Mouse (Mus musculus): ENCODE data around the gene Ruvbl2. TPM values are rescaled to one million over a fixed set of nuclear protein-coding genes. Genes with fewer than 3 reads are reported as not detected.

Ruvbl2 gene
- polyA plus RNA-seq (2015; fragmentation: Illumina TruSeq; extraction: RNeasy Lipid Tissue Mini Kit (QIAGEN cat#74804); ENCODE audit: low read depth, low replicate concordance), result 40.3 TPM

DNA sequence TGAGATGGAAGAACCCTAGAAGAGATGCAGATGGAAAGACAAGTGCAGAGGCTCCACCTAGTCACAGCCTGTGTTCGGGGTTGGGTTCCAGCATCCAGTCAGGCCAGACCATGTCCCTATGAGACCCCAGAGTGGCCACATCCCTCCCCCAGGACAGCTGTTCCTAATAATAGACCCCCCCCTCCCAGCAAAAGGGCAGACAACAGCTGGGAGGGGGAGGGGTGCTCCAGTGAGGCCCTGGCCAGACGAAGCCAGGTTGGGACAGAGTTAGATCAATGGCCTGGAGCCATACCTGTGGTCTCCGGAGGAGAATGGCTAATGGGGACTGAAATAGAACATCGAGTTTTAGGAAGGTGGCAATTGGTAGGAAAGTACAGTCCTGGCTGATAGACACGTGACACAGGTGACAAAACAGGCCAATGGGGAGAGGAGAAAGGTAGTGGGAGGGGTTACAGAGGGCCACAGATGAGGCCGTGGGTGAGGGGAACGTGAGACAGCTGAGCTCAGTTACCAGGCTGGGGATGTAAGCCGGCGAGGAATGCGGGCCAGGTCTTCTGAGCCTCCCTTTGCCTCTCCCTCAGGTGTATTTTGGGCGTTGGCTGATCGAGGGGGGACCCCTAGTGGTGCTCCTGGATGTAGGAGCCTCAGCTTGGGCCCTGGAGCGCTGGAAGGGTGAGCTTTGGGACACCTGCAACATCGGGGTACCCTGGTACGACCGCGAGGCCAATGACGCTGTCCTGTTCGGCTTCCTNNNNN lies at the start of gene Ruvbl2:
Gene Ruvbl2, minus strand, starts transcription at position 576 of the 756 bp plus-strand sequence.

DNA sequence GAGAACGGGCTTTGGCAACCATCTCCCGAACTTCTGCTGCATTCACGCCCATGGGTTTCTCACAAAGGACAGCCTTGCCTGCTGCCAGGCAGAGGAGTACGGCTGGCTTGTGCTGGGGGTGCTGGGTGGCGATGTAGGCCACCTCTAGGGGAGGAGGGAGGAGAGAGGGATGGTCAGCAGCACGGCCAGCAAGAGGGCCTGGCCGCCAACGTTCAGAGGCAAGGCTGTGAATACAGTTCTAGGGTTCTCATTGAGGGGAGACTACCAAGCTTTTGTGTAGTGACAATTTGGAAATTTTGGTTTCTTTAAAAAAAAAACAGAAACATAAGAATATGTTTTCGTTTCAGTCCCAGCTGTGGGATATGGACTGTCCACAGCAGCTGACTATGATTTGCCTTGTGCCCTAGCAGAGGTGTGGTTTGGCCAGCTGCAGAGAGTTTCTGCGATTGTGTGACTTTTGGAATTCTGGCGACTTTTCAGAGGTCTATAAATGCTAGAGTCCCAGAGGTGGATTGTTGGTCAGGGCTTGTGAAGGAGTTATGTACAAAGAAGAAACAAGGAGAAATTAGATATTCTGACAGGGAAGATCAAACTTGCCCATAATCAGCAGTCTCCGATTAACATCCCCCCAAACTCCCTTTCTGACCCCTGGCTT lies 49.0 kb upstream of the Ruvbl2 start, which contains the start of gene Gm45808:
Gene Gm45808, minus strand, starts transcription at position 51 of the 655 bp plus-strand sequence.

DNA sequence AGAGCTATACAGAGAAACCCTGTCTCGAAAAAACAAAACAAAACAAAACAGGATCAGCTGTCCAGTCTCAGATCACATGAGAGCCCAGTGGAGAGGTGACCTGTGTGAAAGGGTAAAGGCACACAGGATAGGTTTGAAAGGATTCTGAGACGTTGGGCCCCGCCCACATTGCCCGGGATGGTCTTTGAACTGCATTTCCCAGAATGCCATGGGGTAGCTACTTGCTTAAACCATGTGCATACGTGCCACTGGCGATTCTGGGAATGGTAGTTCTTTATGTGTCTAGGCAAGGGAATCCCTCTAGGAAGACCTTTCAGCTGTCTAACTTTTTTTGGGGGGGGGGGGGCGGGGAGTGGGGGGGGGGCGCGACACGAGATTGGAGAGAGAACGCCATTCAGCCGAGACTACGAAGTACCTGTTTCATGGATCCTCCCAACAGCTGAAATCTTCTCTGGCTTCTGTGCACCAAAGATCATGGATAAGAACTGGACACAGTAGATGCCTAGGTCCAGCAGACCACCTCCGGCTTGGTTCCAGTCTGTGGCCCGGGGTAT lies 43.6 kb upstream of the Ruvbl2 start, which contains the start of gene Tulp2:
Gene Tulp2, plus strand, starts transcription at position 504 of the 554 bp plus-strand sequence.

DNA sequence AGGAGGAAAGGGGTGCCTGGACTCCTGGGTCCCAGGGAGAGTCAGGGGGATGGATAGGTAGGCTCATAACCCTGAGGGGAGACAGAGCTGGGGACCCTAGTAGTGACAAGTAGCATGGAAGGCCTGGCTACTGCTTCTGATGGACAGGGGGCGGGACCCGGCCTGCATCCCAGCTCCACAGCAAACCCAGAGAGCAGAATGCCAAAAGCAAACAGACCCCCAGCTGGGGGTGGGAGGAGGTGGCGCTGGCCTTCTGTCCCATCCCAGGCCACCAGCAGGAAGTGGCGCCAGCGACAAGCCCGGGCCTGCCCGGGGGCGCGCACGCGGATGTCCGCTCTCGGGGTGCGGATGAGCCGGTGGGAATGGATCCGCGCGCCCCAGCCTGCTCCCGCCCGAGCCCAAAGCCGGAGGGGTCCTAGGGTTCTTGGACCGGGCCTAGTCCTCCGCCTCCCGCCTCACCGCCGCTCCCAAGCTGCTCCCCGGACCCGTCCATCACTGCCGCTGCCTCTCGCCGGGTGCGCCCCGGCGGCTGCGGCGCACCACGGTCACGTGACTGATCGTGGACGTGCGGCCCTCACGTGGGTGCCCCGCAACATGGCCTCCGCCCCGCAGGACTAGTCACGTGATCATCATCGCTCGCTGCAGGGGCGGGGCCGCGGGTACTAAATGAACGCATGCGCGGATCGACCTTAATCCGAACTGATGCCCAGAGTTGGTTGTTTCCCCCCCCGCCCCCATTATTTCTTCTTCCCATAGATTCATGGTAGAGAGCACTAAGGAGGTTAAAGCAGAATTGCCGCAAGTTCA lies 28.6 kb upstream of the Ruvbl2 start, which contains the start of gene Bax:
Gene Bax, minus strand, starts transcription at position 616 of the 807 bp plus-strand sequence.

DNA sequence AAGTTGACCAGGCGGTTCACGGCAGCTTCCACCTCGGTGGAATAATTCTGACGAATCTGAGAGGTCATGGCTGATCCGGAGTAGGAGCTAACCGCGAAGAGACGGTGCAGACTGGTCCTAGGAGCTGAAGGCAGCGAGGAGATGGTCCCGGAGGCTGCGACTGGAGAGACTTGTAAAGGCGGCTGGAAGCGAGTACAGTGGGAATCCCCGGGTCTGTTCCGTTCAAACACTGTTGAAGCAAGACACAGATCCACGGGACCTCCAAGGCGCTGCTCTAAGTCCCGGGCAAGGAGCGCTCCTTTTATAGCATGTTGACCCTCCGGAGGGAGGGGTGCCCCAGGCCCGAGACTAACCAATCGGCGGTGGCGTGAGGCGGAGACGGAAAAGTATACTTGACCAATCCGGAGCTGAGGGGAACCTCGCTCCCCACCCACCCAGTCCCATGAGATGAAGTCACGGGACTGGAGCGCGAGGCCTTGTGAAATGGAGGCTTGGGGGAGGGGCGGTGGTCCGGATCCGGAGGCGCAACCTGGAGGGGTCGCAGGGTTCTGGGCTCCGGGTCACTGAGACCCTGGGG lies 21.8 kb upstream of the Ruvbl2 start, which contains the start of gene Ftl1:
Gene Ftl1, minus strand, starts transcription at position 321 of the 577 bp plus-strand sequence.

GRCm38 (mm10) chr7:45434203-45435015 lies 3.5 kb downstream of the Ruvbl2 start, which contains the start of gene Gys1:
Gene Gys1, plus strand, starts transcription at chr7:45434844.

DNA sequence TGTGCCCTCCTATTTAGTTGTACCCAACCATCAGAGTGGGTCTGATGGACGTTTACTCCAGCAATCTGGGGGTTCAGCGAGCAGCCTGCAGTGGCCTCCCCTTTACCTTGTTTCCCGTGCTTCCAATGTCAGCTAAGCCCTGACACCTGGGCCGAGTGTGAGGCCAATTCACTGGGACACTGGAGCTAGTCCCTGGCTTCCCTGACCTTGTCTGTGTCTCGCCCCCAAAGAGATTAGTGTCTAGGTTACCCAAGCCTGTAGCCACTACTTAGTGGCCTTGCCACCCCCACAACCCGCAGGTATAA lies 17.3 kb downstream of the Ruvbl2 start, which contains the start of gene Lhb:
Gene Lhb, plus strand, starts transcription at position 206 of the 305 bp plus-strand sequence.

DNA sequence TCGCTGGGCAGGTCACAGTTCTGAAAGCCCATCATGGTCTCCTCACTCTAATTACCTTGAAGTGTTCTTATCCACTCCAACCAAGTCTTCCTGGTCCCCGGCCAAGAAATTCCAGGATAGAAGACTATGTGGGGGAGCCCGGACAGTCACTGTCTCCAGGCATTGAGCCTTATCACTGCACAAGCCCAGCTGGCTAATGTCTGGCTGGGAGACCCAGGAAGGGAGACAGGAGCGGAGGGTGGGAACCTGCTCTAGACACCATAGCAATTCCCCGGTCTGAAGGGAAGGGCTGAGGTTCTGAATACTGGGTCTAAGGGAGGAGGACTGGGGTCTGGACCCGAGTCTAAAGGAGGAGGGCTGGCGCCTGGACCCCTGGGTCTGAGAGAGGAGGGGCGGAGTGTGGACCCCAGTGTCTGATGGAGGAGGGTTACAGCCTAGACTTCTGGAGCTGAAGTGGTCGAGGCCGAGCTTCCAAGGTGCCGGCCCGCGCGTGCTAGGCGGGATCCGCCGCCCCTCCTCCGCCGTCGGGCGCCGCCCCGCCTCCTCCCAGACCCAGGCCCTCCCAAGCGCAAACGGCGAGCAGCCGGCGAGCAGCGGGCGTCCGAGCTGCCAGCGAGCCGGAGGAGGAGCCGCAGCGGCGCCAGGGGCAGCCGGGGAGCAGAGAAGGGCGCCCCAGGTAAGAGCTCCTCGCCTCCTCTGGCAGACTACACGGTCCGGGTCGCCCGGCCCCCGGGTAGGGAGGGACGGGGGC lies 24.6 kb downstream of the Ruvbl2 start, which contains the start of gene Ntf5:
Gene Ntf5, plus strand, starts transcription at position 583 of the 751 bp plus-strand sequence.

GRCm38 (mm10) chr7:45405091-45406075 lies 32.5 kb downstream of the Ruvbl2 start, which contains the start of gene Kcna7:
Gene Kcna7, plus strand, starts transcription at chr7:45405653.

GRCm38 (mm10) chr7:45395578-45396336 lies 42.1 kb downstream of the Ruvbl2 start, which contains the start of gene Snrnp70:
Gene Snrnp70, minus strand, starts transcription at chr7:45395742.

Other genes with a start within 250 kb of the Ruvbl2 start
- gene Ccdc155, start 233.2 kb downstream of the Ruvbl2 start, polyA plus RNA-seq (2015; fragmentation: Illumina TruSeq; extraction: RNeasy Lipid Tissue Mini Kit (QIAGEN cat#74804); ENCODE audit: low read depth, low replicate concordance), result 2.2 TPM
- 39.0 TPM for gene Dkkl1, start 225.9 kb downstream of the Ruvbl2 start, polyA plus RNA-seq (2015; fragmentation: Illumina TruSeq; extraction: RNeasy Lipid Tissue Mini Kit (QIAGEN cat#74804); ENCODE audit: low read depth, low replicate concordance)
- gene Tead2, start 222.3 kb downstream of the Ruvbl2 start, polyA plus RNA-seq (2015; fragmentation: Illumina TruSeq; extraction: RNeasy Lipid Tissue Mini Kit (QIAGEN cat#74804); ENCODE audit: low read depth, low replicate concordance), result 3.6 TPM
- gene Cd37, start 199.0 kb downstream of the Ruvbl2 start, polyA plus RNA-seq (2015; fragmentation: Illumina TruSeq; extraction: RNeasy Lipid Tissue Mini Kit (QIAGEN cat#74804); ENCODE audit: low read depth, low replicate concordance), result 3.8 TPM
- 1.2 TPM for gene Slc6a16, start 197.0 kb downstream of the Ruvbl2 start, polyA plus RNA-seq (2015; fragmentation: Illumina TruSeq; extraction: RNeasy Lipid Tissue Mini Kit (QIAGEN cat#74804); ENCODE audit: low read depth, low replicate concordance)
- not detected for gene Slc6a21, start 160.6 kb downstream of the Ruvbl2 start, polyA plus RNA-seq (2015; fragmentation: Illumina TruSeq; extraction: RNeasy Lipid Tissue Mini Kit (QIAGEN cat#74804); ENCODE audit: low read depth, low replicate concordance)
- gene Trpm4, start 104.3 kb downstream of the Ruvbl2 start, polyA plus RNA-seq (2015; fragmentation: Illumina TruSeq; extraction: RNeasy Lipid Tissue Mini Kit (QIAGEN cat#74804); ENCODE audit: low read depth, low replicate concordance), result 19.6 TPM
- gene Hrc, start 102.8 kb downstream of the Ruvbl2 start, polyA plus RNA-seq (2015; fragmentation: Illumina TruSeq; extraction: RNeasy Lipid Tissue Mini Kit (QIAGEN cat#74804); ENCODE audit: low read depth, low replicate concordance), result 0.54 TPM
- gene Ppfia3, start 71.1 kb downstream of the Ruvbl2 start, polyA plus RNA-seq (2015; fragmentation: Illumina TruSeq; extraction: RNeasy Lipid Tissue Mini Kit (QIAGEN cat#74804); ENCODE audit: low read depth, low replicate concordance), result 84.5 TPM
- gene Lin7b, start 67.5 kb downstream of the Ruvbl2 start, polyA plus RNA-seq (2015; fragmentation: Illumina TruSeq; extraction: RNeasy Lipid Tissue Mini Kit (QIAGEN cat#74804); ENCODE audit: low read depth, low replicate concordance), result 167 TPM
- gene Snrnp70, start 42.4 kb downstream of the Ruvbl2 start, polyA plus RNA-seq (2015; fragmentation: Illumina TruSeq; extraction: RNeasy Lipid Tissue Mini Kit (QIAGEN cat#74804); ENCODE audit: low read depth, low replicate concordance), result 309 TPM
- gene Kcna7, start 32.4 kb downstream of the Ruvbl2 start, polyA plus RNA-seq (2015; fragmentation: Illumina TruSeq; extraction: RNeasy Lipid Tissue Mini Kit (QIAGEN cat#74804); ENCODE audit: low read depth, low replicate concordance), result not detected
- gene Ntf5, start 24.4 kb downstream of the Ruvbl2 start, polyA plus RNA-seq (2015; fragmentation: Illumina TruSeq; extraction: RNeasy Lipid Tissue Mini Kit (QIAGEN cat#74804); ENCODE audit: low read depth, low replicate concordance), result not detected
- gene Lhb, start 17.3 kb downstream of the Ruvbl2 start, polyA plus RNA-seq (2015; fragmentation: Illumina TruSeq; extraction: RNeasy Lipid Tissue Mini Kit (QIAGEN cat#74804); ENCODE audit: low read depth, low replicate concordance), result not detected
- 14.8 TPM for gene Gys1, start 3.3 kb downstream of the Ruvbl2 start, polyA plus RNA-seq (2015; fragmentation: Illumina TruSeq; extraction: RNeasy Lipid Tissue Mini Kit (QIAGEN cat#74804); ENCODE audit: low read depth, low replicate concordance)
- gene Ftl1, start 21.8 kb upstream of the Ruvbl2 start, polyA plus RNA-seq (2015; fragmentation: Illumina TruSeq; extraction: RNeasy Lipid Tissue Mini Kit (QIAGEN cat#74804); ENCODE audit: low read depth, low replicate concordance), result 586 TPM
- gene Bax, start 28.8 kb upstream of the Ruvbl2 start, polyA plus RNA-seq (2015; fragmentation: Illumina TruSeq; extraction: RNeasy Lipid Tissue Mini Kit (QIAGEN cat#74804); ENCODE audit: low read depth, low replicate concordance), result 77.2 TPM
- gene Tulp2, start 43.8 kb upstream of the Ruvbl2 start, polyA plus RNA-seq (2015; fragmentation: Illumina TruSeq; extraction: RNeasy Lipid Tissue Mini Kit (QIAGEN cat#74804); ENCODE audit: low read depth, low replicate concordance), result 0.27 TPM
- gene Gm45808, start 48.7 kb upstream of the Ruvbl2 start, polyA plus RNA-seq (2015; fragmentation: Illumina TruSeq; extraction: RNeasy Lipid Tissue Mini Kit (QIAGEN cat#74804); ENCODE audit: low read depth, low replicate concordance), result not detected
- 6.1 TPM for gene Dhdh, start 50.7 kb upstream of the Ruvbl2 start, polyA plus RNA-seq (2015; fragmentation: Illumina TruSeq; extraction: RNeasy Lipid Tissue Mini Kit (QIAGEN cat#74804); ENCODE audit: low read depth, low replicate concordance)
- gene Nucb1, start 72.3 kb upstream of the Ruvbl2 start, polyA plus RNA-seq (2015; fragmentation: Illumina TruSeq; extraction: RNeasy Lipid Tissue Mini Kit (QIAGEN cat#74804); ENCODE audit: low read depth, low replicate concordance), result 90.0 TPM
- 17.3 TPM for gene Ppp1r15a, start 88.2 kb upstream of the Ruvbl2 start, polyA plus RNA-seq (2015; fragmentation: Illumina TruSeq; extraction: RNeasy Lipid Tissue Mini Kit (QIAGEN cat#74804); ENCODE audit: low read depth, low replicate concordance)
- 2.7 TPM for gene Plekha4, start 88.2 kb upstream of the Ruvbl2 start, polyA plus RNA-seq (2015; fragmentation: Illumina TruSeq; extraction: RNeasy Lipid Tissue Mini Kit (QIAGEN cat#74804); ENCODE audit: low read depth, low replicate concordance)
- not detected for gene Hsd17b14, start 116.8 kb upstream of the Ruvbl2 start, polyA plus RNA-seq (2015; fragmentation: Illumina TruSeq; extraction: RNeasy Lipid Tissue Mini Kit (QIAGEN cat#74804); ENCODE audit: low read depth, low replicate concordance)
- gene Bcat2, start 132.1 kb upstream of the Ruvbl2 start, polyA plus RNA-seq (2015; fragmentation: Illumina TruSeq; extraction: RNeasy Lipid Tissue Mini Kit (QIAGEN cat#74804); ENCODE audit: low read depth, low replicate concordance), result 17.1 TPM
- not detected for gene Fgf21, start 177.4 kb upstream of the Ruvbl2 start, polyA plus RNA-seq (2015; fragmentation: Illumina TruSeq; extraction: RNeasy Lipid Tissue Mini Kit (QIAGEN cat#74804); ENCODE audit: low read depth, low replicate concordance)
- gene Fut1, start 179.2 kb upstream of the Ruvbl2 start, polyA plus RNA-seq (2015; fragmentation: Illumina TruSeq; extraction: RNeasy Lipid Tissue Mini Kit (QIAGEN cat#74804); ENCODE audit: low read depth, low replicate concordance), result not detected
- not detected for gene Izumo1, start 183.7 kb upstream of the Ruvbl2 start, polyA plus RNA-seq (2015; fragmentation: Illumina TruSeq; extraction: RNeasy Lipid Tissue Mini Kit (QIAGEN cat#74804); ENCODE audit: low read depth, low replicate concordance)
- gene Rasip1, start 189.4 kb upstream of the Ruvbl2 start, polyA plus RNA-seq (2015; fragmentation: Illumina TruSeq; extraction: RNeasy Lipid Tissue Mini Kit (QIAGEN cat#74804); ENCODE audit: low read depth, low replicate concordance), result 4.0 TPM
- 4.0 TPM for gene Mamstr, start 201.9 kb upstream of the Ruvbl2 start, polyA plus RNA-seq (2015; fragmentation: Illumina TruSeq; extraction: RNeasy Lipid Tissue Mini Kit (QIAGEN cat#74804); ENCODE audit: low read depth, low replicate concordance)
- gene Fut2, start 228.3 kb upstream of the Ruvbl2 start, polyA plus RNA-seq (2015; fragmentation: Illumina TruSeq; extraction: RNeasy Lipid Tissue Mini Kit (QIAGEN cat#74804); ENCODE audit: low read depth, low replicate concordance), result 0.31 TPM
- gene Ntn5, start 245.9 kb upstream of the Ruvbl2 start, polyA plus RNA-seq (2015; fragmentation: Illumina TruSeq; extraction: RNeasy Lipid Tissue Mini Kit (QIAGEN cat#74804); ENCODE audit: low read depth, low replicate concordance), result 5.4 TPM

All from brain, adult 10 weeks (tissue).